Mouse (Mus musculus): ENCODE data around the gene Cadps.

GRCm38 (mm10) chr14:12531101-12531500 lies 291.8 kb downstream of the Cadps start:
- TF ChIP-seq POLR2A (IDR thresholded peaks at IDR 0.05; ENCODE audit: insufficient read depth, low read depth, low read length): no peak
- TF ChIP-seq CTCF (IDR thresholded peaks at IDR 0.05; ENCODE audit: insufficient read depth, low read depth, low read length): no peak

Measured in olfactory bulb, adult 2 months (tissue).